Mouse (Mus musculus) erythroid progenitor cell, adult 5-6 weeks (primary cell): Measurements from ENCODE around the gene Dus2. TPM values are rescaled to one million over a fixed set of nuclear protein-coding genes. Genes with fewer than 3 reads are reported as not detected.

Experiments
- ATAC-seq: replicated peaks from 2 replicates; pipeline ENCODE4 v1.8.0; 2016; ENCODE audit warnings: moderate number of reproducible peaks, mild to moderate bottlenecking, moderate TSS enrichment, inconsistent platforms; ENCODE audit not compliant: poor library complexity, low FRiP score, severe bottlenecking
- total RNA-seq, 2 experiments: library from RNA; stranded (forward) in 1 of 2; stranded (reverse) in 1 of 2; fragments of 150-400 nt in 1 of 2; fragments of 186-747, 209-891 nt in 1 of 2; gene quantifications; 2 replicates each; pipeline versions ENCODE4 v1.2.3 to v1.2.4; 2015 to 2017; ENCODE audit warnings: low replicate concordance in 2 of 2

Gene Dus2
- total RNA-seq, 2 experiments from 2014 or later, result 6.7 to 14.4 TPM

DNA sequence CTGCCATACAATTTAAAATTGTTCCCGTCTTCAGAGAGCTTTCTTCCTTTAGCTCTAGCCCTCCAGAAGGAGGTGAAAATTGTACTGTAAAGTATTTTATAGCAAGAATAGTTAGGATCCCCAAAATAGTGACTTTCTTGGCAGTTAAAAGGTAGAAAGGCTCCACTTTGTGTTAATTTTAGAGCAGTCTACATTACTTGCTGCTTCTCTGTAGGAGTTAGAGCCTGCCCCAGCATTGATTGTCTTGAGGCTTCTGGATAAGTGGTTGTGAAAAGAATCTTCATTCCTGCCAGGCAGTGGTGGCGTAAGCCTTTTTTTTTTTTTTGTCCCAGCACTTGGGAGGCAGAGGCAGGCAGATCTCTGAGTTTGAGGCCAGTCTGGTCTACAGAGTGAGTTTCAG lies 75.6 kb downstream of the Dus2 start:
- ATAC-seq, result no peak

DNA sequence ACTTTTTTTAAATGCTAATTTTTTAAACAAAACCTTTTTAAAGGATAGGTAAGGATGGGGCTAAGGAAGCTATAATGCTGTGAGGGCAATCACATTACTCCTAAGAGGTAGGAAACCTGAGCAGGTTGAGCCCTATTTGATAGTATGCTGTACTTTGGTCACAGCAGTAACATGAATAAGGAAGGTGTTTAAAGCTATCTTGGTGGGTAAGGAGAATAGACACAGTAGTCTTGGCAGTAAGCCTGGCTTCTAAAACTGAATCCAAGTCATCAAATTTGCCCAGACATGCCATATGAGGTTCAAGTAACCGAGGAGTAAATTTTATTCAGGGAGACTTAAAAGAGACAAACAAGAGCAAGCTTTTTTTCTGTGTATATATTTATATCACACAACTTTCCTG lies 78.4 kb downstream of the Dus2 start:
- ATAC-seq, result no peak

DNA sequence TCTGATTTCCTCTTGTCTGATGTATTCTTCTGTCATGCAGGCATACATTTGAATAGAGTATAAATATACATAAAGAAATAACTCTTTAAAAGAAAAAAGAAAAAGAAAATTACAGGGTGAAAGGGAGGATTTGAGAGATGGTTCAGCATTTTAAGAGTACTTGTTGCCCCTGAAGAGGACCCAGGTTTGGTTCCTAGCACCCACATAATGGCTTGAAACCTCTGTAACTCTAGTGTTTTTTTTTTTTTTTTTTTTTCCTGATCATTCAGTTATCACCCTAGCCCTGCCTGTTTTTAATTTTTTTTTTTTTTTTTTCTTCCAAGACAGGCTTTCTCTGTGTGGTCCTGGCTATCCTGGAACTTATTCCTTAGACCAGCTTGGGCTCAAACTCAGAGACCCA lies 81.0 kb downstream of the Dus2 start:
- no peak for ATAC-seq

DNA sequence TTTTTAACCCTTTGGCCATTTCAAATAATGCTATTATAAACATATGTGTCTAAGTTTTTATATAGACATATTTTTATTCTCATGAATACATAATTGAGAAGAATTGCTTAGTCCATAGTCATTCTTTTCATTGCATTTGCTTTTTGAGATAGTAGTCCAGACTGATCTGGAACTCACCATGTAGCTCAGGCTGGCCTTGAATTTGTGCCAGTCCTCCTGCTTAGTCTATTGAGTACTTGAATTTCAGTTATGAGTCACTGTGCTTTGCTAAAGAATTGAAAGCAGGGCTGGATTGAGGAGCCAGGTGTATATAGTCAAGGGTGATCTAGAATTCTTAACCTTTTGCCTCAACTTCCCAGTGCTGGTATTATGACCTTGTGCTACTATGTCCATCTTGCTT lies 83.1 kb downstream of the Dus2 start:
- ATAC-seq, result no peak

DNA sequence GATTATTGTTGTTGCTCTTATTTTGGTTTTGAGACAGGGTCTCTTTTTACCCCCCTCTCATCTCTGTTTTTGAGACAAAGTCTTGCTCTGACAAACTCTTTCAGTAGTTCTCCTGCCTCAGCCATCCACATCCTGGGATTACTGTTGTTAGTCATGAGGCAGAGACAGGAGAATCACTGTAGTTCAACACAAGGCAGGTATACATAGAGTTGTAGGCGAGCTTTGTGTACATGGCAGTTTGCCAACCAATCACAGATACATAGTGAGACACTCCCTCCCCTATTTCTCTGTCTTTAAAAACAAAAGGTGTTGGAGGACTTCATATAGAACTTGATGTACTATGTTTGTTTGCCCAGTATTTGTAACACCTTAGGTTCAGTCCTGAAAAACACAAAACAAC lies 83.5 kb downstream of the Dus2 start:
- no peak for ATAC-seq

DNA sequence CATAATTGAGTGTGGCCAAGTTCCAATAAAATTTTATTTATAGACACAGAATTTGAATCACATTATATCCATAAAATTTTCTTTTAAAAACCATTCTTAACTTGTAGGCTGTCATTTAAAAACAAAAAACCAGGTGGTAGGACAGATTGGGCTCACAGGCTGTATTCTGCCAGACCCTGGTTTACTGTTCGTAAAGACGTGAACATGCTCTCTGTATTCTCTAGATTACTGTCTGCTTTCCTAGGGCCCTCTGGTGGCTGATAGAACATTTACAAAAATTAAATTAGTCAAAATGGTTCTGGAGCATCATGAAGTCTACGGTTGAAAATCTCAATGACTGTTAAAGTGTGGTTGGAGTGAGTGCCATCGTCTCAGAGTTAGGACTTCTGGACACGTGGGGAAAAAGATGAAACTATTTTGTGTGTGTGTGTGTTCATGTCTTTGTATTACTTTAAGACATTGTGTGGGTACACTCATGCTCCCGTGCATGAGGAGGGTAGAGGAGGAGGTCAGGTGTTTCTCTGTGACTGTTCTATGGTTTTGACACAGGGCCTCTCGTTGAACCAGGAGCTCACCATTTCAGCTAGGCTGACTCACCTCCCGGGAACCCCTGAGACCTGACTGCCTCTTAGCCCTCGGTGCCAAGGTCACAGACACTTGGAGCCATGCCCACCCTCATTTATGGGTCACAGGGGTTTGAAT lies 84.2 kb downstream of the Dus2 start:
- peak; percentile 65; the same call in 1 of the 2 replicates for ATAC-seq

DNA sequence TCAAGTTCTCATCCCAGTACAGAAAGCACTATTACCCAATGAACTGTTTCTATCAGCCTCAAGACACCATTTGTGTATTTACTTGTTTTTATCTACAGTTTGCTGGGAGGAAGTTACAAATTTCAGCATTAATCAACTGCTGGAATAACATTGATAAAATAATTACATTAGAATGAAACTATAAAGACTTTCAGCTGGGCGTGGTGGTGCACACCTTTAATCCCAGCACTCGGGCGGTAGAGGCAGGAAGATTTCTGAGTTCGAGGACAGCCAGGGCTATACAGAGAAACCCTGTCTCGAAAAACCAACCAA lies 84.7 kb downstream of the Dus2 start:
- ATAC-seq, result no peak

DNA sequence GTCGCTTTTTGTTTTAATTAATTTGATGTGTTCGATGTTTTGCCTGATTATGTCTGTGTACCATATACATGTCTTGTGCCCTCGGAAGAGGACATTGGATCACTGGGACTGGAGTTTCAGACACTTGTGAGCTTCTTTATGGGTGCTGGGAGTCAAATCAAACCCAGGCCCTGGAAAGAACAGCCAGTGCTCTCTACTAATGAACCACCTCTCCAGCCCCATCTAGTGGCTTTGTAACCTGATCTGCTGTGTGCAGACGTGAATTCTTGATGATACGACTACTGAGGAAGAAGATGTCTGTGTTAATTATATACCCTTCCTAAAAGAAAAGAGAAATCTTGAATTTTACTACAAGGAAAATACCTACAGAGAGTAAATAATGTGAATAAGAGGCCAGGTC lies 85.5 kb downstream of the Dus2 start:
- no peak for ATAC-seq

DNA sequence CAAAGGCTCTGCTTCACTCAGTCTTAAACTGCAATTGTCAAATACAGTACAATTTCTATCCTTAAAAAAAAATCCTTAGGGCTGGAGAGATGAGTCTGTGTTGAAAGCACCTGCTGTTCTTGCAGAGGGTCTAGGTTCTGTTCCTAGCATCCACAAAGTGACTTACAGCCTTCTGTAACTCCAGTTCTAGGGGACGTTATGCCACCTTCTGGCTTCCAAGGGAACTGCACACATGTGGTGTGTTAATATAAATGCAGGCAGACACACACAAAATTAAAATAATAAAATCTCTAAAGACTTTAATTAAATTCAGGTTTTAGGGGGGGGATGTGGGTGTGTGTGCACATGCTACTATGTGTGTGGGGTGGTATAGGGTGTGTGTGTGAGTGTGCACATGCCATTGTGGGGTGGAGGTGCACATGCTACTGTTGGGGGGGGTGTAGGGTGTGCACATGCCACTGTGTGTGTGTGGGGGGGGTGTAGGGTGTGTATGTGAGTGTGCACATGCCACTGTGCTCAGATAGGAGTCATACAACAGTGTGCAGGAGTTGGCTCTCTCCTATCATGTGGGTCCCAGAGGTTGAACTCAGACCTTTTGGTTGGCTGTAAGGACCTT lies 86.4 kb downstream of the Dus2 start:
- ATAC-seq, result no peak

DNA sequence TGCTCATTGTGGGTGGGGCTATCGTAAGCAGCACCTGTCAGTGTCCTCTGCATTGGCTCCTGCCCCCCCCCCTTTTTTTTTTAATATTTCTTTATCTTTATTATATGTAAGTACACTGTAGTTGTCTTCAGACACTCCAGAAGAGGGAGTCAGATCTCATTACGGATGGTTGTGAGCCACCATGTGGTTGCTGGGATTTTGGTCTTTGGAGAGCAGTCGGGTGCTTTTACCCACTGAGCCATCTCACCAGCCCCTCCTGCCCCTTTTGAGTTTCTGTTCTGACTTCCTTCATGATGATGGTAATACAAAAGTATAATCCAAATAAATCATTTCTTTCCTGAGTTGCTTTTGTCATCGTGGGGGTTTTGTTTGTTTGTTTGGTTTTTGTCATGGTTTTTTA lies 111.2 kb downstream of the Dus2 start:
- no peak for ATAC-seq

Other genes starting within 250 kb of the Dus2 start
- gene Gfod2, start 232.7 kb upstream of the Dus2 start, total RNA-seq (2015; ENCODE audit: low replicate concordance), result not detected in 2 replicates
- gene Gfod2, start 232.7 kb upstream of the Dus2 start, total RNA-seq (2017; ENCODE audit: low replicate concordance), result 0.51 TPM in 1 of 2 replicates, not detected in the other
- 306 and 341 TPM in 2 replicates for gene Ranbp10, start 164.0 kb upstream of the Dus2 start, total RNA-seq (2015; ENCODE audit: low replicate concordance)
- gene Ranbp10, start 164.0 kb upstream of the Dus2 start, total RNA-seq (2017; ENCODE audit: low replicate concordance), result 296 and 297 TPM in 2 replicates
- 2.9 TPM in 1 of 2 replicates, not detected in the other for gene Tsnaxip1, start 163.6 kb upstream of the Dus2 start, total RNA-seq (2015; ENCODE audit: low replicate concordance)
- gene Tsnaxip1, start 163.6 kb upstream of the Dus2 start, total RNA-seq (2017; ENCODE audit: low replicate concordance), result 1.4 TPM in 1 of 2 replicates, not detected in the other
- 57.0 and 57.3 TPM in 2 replicates for gene Cenpt, start 138.1 kb upstream of the Dus2 start, total RNA-seq (2015; ENCODE audit: low replicate concordance)
- gene Cenpt, start 138.1 kb upstream of the Dus2 start, total RNA-seq (2017; ENCODE audit: low replicate concordance), result 55.2 and 94.3 TPM in 2 replicates
- gene Thap11, start 136.2 kb upstream of the Dus2 start, total RNA-seq (2015; ENCODE audit: low replicate concordance), result 9.6 and 22.0 TPM in 2 replicates
- gene Thap11, start 136.2 kb upstream of the Dus2 start, total RNA-seq (2017; ENCODE audit: low replicate concordance), result 11.0 and 18.6 TPM in 2 replicates
- gene Nutf2, start 130.8 kb upstream of the Dus2 start, total RNA-seq (2015; ENCODE audit: low replicate concordance), result 57.8 and 102 TPM in 2 replicates
- 15.3 and 42.5 TPM in 2 replicates for gene Nutf2, start 130.8 kb upstream of the Dus2 start, total RNA-seq (2017; ENCODE audit: low replicate concordance)
- 12.2 and 15.9 TPM in 2 replicates for gene Edc4, start 110.5 kb upstream of the Dus2 start, total RNA-seq (2015; ENCODE audit: low replicate concordance)
- 22.1 and 25.5 TPM in 2 replicates for gene Edc4, start 110.5 kb upstream of the Dus2 start, total RNA-seq (2017; ENCODE audit: low replicate concordance)
- gene Nrn1l, start 97.8 kb upstream of the Dus2 start, total RNA-seq (2015; ENCODE audit: low replicate concordance), result not detected in 2 replicates
- gene Nrn1l, start 97.8 kb upstream of the Dus2 start, total RNA-seq (2017; ENCODE audit: low replicate concordance), result not detected in 2 replicates
- gene Pskh1, start 90.9 kb upstream of the Dus2 start, total RNA-seq (2015; ENCODE audit: low replicate concordance), result 5.4 and 8.6 TPM in 2 replicates
- gene Pskh1, start 90.9 kb upstream of the Dus2 start, total RNA-seq (2017; ENCODE audit: low replicate concordance), result 7.1 and 11.7 TPM in 2 replicates
- gene Ctrl, start 57.5 kb upstream of the Dus2 start, total RNA-seq (2015; ENCODE audit: low replicate concordance), result not detected in 2 replicates
- gene Ctrl, start 57.5 kb upstream of the Dus2 start, total RNA-seq (2017; ENCODE audit: low replicate concordance), result not detected in 2 replicates
- gene Psmb10, start 52.9 kb upstream of the Dus2 start, total RNA-seq (2015; ENCODE audit: low replicate concordance), result 20.2 and 25.2 TPM in 2 replicates
- 2.7 and 4.2 TPM in 2 replicates for gene Psmb10, start 52.9 kb upstream of the Dus2 start, total RNA-seq (2017; ENCODE audit: low replicate concordance)
- not detected in 2 replicates for gene Lcat, start 48.0 kb upstream of the Dus2 start, total RNA-seq (2015; ENCODE audit: low replicate concordance)
- 2.4 TPM in 1 of 2 replicates, not detected in the other for gene Lcat, start 48.0 kb upstream of the Dus2 start, total RNA-seq (2017; ENCODE audit: low replicate concordance)
- 2.5 and 3.4 TPM in 2 replicates for gene Slc12a4, start 25.2 kb upstream of the Dus2 start, total RNA-seq (2015; ENCODE audit: low replicate concordance)
- 4.0 and 13.7 TPM in 2 replicates for gene Slc12a4, start 25.2 kb upstream of the Dus2 start, total RNA-seq (2017; ENCODE audit: low replicate concordance)
- not detected in 2 replicates for gene Dpep3, start 11.9 kb upstream of the Dus2 start, total RNA-seq (2015; ENCODE audit: low replicate concordance)
- not detected in 2 replicates for gene Dpep3, start 11.9 kb upstream of the Dus2 start, total RNA-seq (2017; ENCODE audit: low replicate concordance)
- not detected in 2 replicates for gene Dpep2nb, start 14.6 kb downstream of the Dus2 start, total RNA-seq (2015; ENCODE audit: low replicate concordance)
- not detected in 2 replicates for gene Dpep2nb, start 14.6 kb downstream of the Dus2 start, total RNA-seq (2017; ENCODE audit: low replicate concordance)
- gene Ddx28, start 20.5 kb downstream of the Dus2 start, total RNA-seq (2015; ENCODE audit: low replicate concordance), result 1.8 and 4.6 TPM in 2 replicates
- 3.2 and 5.0 TPM in 2 replicates for gene Ddx28, start 20.5 kb downstream of the Dus2 start, total RNA-seq (2017; ENCODE audit: low replicate concordance)
- 71.3 and 80.4 TPM in 2 replicates for gene Nfatc3, start 67.5 kb downstream of the Dus2 start, total RNA-seq (2015; ENCODE audit: low replicate concordance)
- gene Nfatc3, start 67.5 kb downstream of the Dus2 start, total RNA-seq (2017; ENCODE audit: low replicate concordance), result 32.7 and 37.5 TPM in 2 replicates
- gene Esrp2, start 145.6 kb downstream of the Dus2 start, total RNA-seq (2015; ENCODE audit: low replicate concordance), result not detected in 2 replicates
- gene Esrp2, start 145.6 kb downstream of the Dus2 start, total RNA-seq (2017; ENCODE audit: low replicate concordance), result 0.08 TPM in 1 of 2 replicates, not detected in the other
- 1.7 and 9.4 TPM in 2 replicates for gene Pla2g15, start 159.1 kb downstream of the Dus2 start, total RNA-seq (2015; ENCODE audit: low replicate concordance)
- 4.4 and 8.6 TPM in 2 replicates for gene Pla2g15, start 159.1 kb downstream of the Dus2 start, total RNA-seq (2017; ENCODE audit: low replicate concordance)
- 1.4 and 3.4 TPM in 2 replicates for gene Slc7a6, start 177.5 kb downstream of the Dus2 start, total RNA-seq (2015; ENCODE audit: low replicate concordance)
- 2.0 and 2.2 TPM in 2 replicates for gene Slc7a6, start 177.5 kb downstream of the Dus2 start, total RNA-seq (2017; ENCODE audit: low replicate concordance)
- 32.7 and 42.5 TPM in 2 replicates for gene Slc7a6os, start 219.6 kb downstream of the Dus2 start, total RNA-seq (2015; ENCODE audit: low replicate concordance)
- gene Slc7a6os, start 219.6 kb downstream of the Dus2 start, total RNA-seq (2017; ENCODE audit: low replicate concordance), result 22.3 and 27.6 TPM in 2 replicates
- 0.84 and 1.8 TPM in 2 replicates for gene Prmt7, start 219.6 kb downstream of the Dus2 start, total RNA-seq (2015; ENCODE audit: low replicate concordance)
- 3.7 and 6.3 TPM in 2 replicates for gene Prmt7, start 219.6 kb downstream of the Dus2 start, total RNA-seq (2017; ENCODE audit: low replicate concordance)